Mouse (Mus musculus) bone marrow macrophage, adult 2 months (primary cell): ENCODE results near the gene Tmem208.
"Not testable (repeated sequence)": the region's sequence is repeated elsewhere in the genome, so short reads cannot be mapped to it uniquely, and the experiment has no call there.

Source experiments
- CTCF ChIP-seq: IDR thresholded peaks from 2 replicates; pipeline ENCODE4 v1.5.1; 2012; ENCODE audit warnings: low read depth, mild to moderate bottlenecking, low read length, moderate library complexity
- POLR2A ChIP-seq: IDR thresholded peaks from 2 replicates; pipeline ENCODE4 v1.6.1; 2012; ENCODE audit warnings: mild to moderate bottlenecking, low read depth, low read length, borderline replicate concordance

DNA sequence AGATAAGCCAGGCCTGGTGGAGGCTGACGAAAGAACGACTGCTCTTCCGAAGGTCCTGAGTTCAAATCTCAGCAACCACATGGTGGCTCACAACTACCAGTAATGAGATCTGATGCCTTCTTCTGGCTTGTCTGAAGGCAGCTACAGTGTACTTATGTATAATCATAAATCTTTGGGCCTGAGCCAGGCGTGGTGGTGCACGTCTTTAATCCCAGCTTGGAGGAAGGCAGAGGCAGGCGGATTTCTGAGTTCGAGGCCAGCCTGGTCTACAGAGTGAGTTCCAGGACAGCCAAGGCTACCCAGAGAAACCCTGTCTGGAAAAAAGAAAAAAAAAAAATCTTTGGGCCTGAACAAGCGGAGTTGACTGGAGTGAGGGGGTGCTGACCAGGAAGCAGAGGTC lies 34.8 kb upstream of the Tmem208 start:
- not testable (repeated sequence) for TF ChIP-seq CTCF, POLR2A
